In the genomic region with DNA sequence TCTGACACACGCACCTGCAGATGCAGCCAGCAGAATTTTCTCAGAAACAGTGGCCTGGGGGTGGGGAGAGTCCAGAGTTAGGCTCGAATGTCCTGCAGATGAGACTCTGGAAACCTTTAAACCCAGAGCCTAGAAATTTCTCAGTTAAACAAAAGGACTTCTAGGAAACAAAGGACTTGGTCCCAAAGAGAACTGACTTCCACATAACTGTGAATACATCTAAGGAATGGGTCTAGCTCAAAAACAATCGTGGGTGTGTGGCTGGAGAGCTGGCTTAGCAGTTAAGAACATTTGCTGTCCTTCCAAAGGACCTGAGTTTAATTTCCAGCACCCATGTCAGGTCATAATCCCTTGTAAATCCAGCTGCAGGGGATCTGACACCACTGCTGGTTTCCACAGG, we compare ENCODE assay signal across 30 mouse cellular contexts. TPM values are rescaled to one million over a fixed set of nuclear protein-coding genes. Genes with fewer than 3 reads are reported as not detected.
"Had no signal": no experiment of that assay in that cellular context is flagged by ENCODE, and none has a peak within 500 bp of the region (broad histone marks: within the 10 kb centered on the region; RNA-seq: fewer than 3 reads in every experiment).

No protein-coding gene starts in this region.

- H3K27me3 ChIP-seq: heart, embryonic 13.5 days; heart, embryonic 15.5 days; hindbrain, embryonic 12.5 days; intestine, embryonic 15.5 days; kidney, embryonic 15.5 days; limb, embryonic 13.5 days; limb, embryonic 15.5 days; liver, embryonic 12.5 days had no signal

- ATAC-seq: hindbrain, embryonic 16.5 days; inflammation-experienced regulatory T-cells, adult 6 months; intestine, embryonic 15.5 days; intestine, postnatal 0 days; liver, embryonic 12.5 days had no signal

- H3K27ac ChIP-seq: heart, embryonic 13.5 days; heart, embryonic 15.5 days; hindbrain, embryonic 12.5 days; hindbrain, embryonic 14.5 days; intestine, embryonic 15.5 days; kidney, embryonic 15.5 days; kidney, postnatal 0 days; limb, embryonic 13.5 days; limb, embryonic 15.5 days; liver, embryonic 12.5 days; liver, embryonic 14.5 days had no signal

- H3K9ac ChIP-seq: heart, embryonic 13.5 days; heart, embryonic 15.5 days; hindbrain, embryonic 12.5 days; hindbrain, embryonic 14.5 days; intestine, embryonic 15.5 days; kidney, embryonic 15.5 days; limb, embryonic 13.5 days; limb, embryonic 15.5 days; liver, embryonic 12.5 days; liver, embryonic 14.5 days had no signal

- DNase-seq: gastrocnemius, postnatal 14 days; gastrocnemius, postnatal 36 days; heart, adult 18-20 months; heart, postnatal 14 days; heart, postnatal 36 days; kidney, adult 18-20 months; kidney, adult 9 months; kidney, postnatal 25 days; kidney, postnatal 4 days; layer of hippocampus, adult 9-11 months; layer of hippocampus, postnatal 36 days; left cerebral cortex, postnatal 4 days had no signal

- H3K36me3 ChIP-seq: heart, embryonic 13.5 days; heart, embryonic 15.5 days; hindbrain, embryonic 12.5 days; intestine, embryonic 15.5 days; kidney, embryonic 15.5 days; limb, embryonic 13.5 days; limb, embryonic 15.5 days; liver, embryonic 12.5 days had no signal

- H3K4me3 ChIP-seq: heart, embryonic 13.5 days; heart, embryonic 15.5 days; hindbrain, embryonic 12.5 days; intestine, embryonic 15.5 days; kidney, embryonic 15.5 days; limb, embryonic 13.5 days; limb, embryonic 15.5 days; liver, embryonic 12.5 days had no signal

- H3K4me2 ChIP-seq: heart, embryonic 11.5 days; heart, embryonic 13.5 days; heart, embryonic 15.5 days; hindbrain, embryonic 12.5 days; hindbrain, embryonic 14.5 days; intestine, embryonic 15.5 days; kidney, embryonic 15.5 days; limb, embryonic 13.5 days; limb, embryonic 15.5 days; liver, embryonic 12.5 days had no signal

- H3K4me1 ChIP-seq: heart, embryonic 13.5 days; heart, embryonic 15.5 days; hindbrain, embryonic 12.5 days; intestine, embryonic 15.5 days; kidney, embryonic 15.5 days; limb, embryonic 15.5 days; liver, embryonic 12.5 days had no signal

- H3K9me3 ChIP-seq: heart, embryonic 13.5 days; heart, embryonic 15.5 days; hindbrain, embryonic 12.5 days; intestine, embryonic 15.5 days; kidney, embryonic 15.5 days; limb, embryonic 13.5 days; limb, embryonic 15.5 days; liver, embryonic 12.5 days had no signal

RNA-seq across cellular contexts. Expression of gene H2al2a, which starts 18.8 kb away (rescaled TPM):
- polyA plus RNA-seq: heart, embryonic 11.5 days; heart, embryonic 13.5 days; heart, embryonic 15.5 days; heart, postnatal 0 days; hindbrain, embryonic 12.5 days; hindbrain, embryonic 14.5 days; hindbrain, embryonic 16.5 days; inflammation-experienced regulatory T-cells, adult 6 months; intestine, embryonic 15.5 days; intestine, postnatal 0 days; kidney, embryonic 15.5 days; kidney, postnatal 0 days; limb, embryonic 11.5 days; limb, embryonic 13.5 days; limb, embryonic 15.5 days; liver, adult 2 months; liver, embryonic 12.5 days; liver, embryonic 14.5 days had no signal
